Mouse (Mus musculus) liver, embryonic 16.5 days (tissue): ENCODE results near the gene Slc5a2. TPM values are rescaled to one million over a fixed set of nuclear protein-coding genes. Genes with fewer than 3 reads are reported as not detected.

Experiments
- ATAC-seq: fragments of 200-750 bp; cut with Nextera tagmentation; 2 replicates; pipeline ENCODE4 v1.8.0; 2017; ENCODE audit warnings: low read depth, mild to moderate bottlenecking, moderate number of reproducible peaks, moderate library complexity
- H3K27ac ChIP-seq: fragments of 300-500 bp; sonication (generic); 2 replicates; pipeline ENCODE4 v1.5.1; 2014; ENCODE audit warnings: mild to moderate bottlenecking, low read length
- H3K27me3 ChIP-seq: fragments of 300-500 bp; sonication (generic); 2 replicates; pipeline ENCODE4 v1.6.1; 2014; ENCODE audit warnings: low read depth, low read length, mixed read lengths; ENCODE audit not compliant: control insufficient read depth, insufficient read depth
- H3K36me3 ChIP-seq: fragments of 300-500 bp; sonication (generic); 2 replicates; pipeline ENCODE4 v1.6.1; 2014; ENCODE audit warnings: mild to moderate bottlenecking; ENCODE audit not compliant: control insufficient read depth, insufficient read depth
- H3K4me1 ChIP-seq: fragments of 300-500 bp; sonication (generic); 2 replicates; pipeline ENCODE4 v1.6.1; 2014; ENCODE audit warnings: low read depth, low read length, mixed read lengths; ENCODE audit not compliant: control insufficient read depth
- H3K4me2 ChIP-seq: fragments of 300-500 bp; sonication (generic); 2 replicates; pipeline ENCODE4 v1.6.1; 2014; ENCODE audit warnings: low read depth, low read length, mixed read lengths
- H3K4me3 ChIP-seq: fragments of 300-500 bp; sonication (generic); 2 replicates; pipeline ENCODE4 v1.5.1; 2014; ENCODE audit warnings: low read depth, mild to moderate bottlenecking, low read length
- H3K9ac ChIP-seq: fragments of 300-500 bp; sonication (generic); 2 replicates; pipeline ENCODE4 v1.6.1; 2014; ENCODE audit warnings: low read depth, low read length
- H3K9me3 ChIP-seq: fragments of 300-500 bp; sonication (generic); replicated peaks from 2 replicates; pipeline ENCODE4 v1.6.1; 2016; ENCODE audit warnings: low read length; ENCODE audit not compliant: control insufficient read depth
- WGBS: fragments of 180-500 bp; shearing (Covaris S2); extraction: QIAGEN DNeasy Blood & Tissue Kit; methylation state at CpG from one replicate; pipeline ENCODE4 v1.1.7; 2014; ENCODE audit not compliant: insufficient replicate concordance; 5-methylcytosine and 5-hydroxymethylcytosine counted together
- polyA plus RNA-seq: library from polyadenylated mRNA; unstranded; fragments of >200 nt; fragmentation: Nextera tagmentation; extraction: Ambion mirVana; gene quantifications from 2 replicates; pipeline ENCODE4 v1.2.1, GENCODE M21; 2015

Slc5a2 gene
- polyA plus RNA-seq, 1 experiment from 2014 or later, result 1.7 TPM

GRCm38 (mm10) chr7:128267391-128267790 is 1.9 kb downstream of the Slc5a2 start:
- no peak overlapping the region for H3K9ac ChIP-seq
- H3K27ac ChIP-seq, result no peak overlapping the region
- no peaks in the 10 kb centered on the region for H3K9me3 ChIP-seq
- H3K4me2 ChIP-seq, result no peak overlapping the region
- no peak overlapping the region for H3K4me3 ChIP-seq
- peaks cover 14% of the 10 kb centered on the region for H3K36me3 ChIP-seq
- no peak for ATAC-seq
- WGBS, result 56% methylated on average over 13 of the region's 13 CpGs
- peaks cover 8% of the 10 kb centered on the region; the same call in 1 of the 2 replicates for H3K27me3 ChIP-seq
- H3K4me1 ChIP-seq, result peaks cover 20% of the 10 kb centered on the region

- Histone ChIP-seq H3K9ac (no peak overlapping the region), H3K27ac (no peak overlapping the region), H3K27me3 (peaks cover 8% of the 10 kb centered on the region; the same call in 1 of the 2 replicates), H3K4me1 (peaks cover 20% of the 10 kb centered on the region), H3K4me2 (no peak overlapping the region), H3K9me3 (no peaks in the 10 kb centered on the region), H3K36me3 (peaks cover 15% of the 10 kb centered on the region), H3K4me3 (no peak overlapping the region)
- ATAC-seq, result no peak
- WGBS, result 80% methylated on average over 7 of the region's 7 CpGs
Measured at GRCm38 (mm10) chr7:128267813-128268212, 2.4 kb downstream of the Slc5a2 start.

GRCm38 (mm10) chr7:128270431-128270850 is 5.0 kb downstream of the Slc5a2 start:
- 22% methylated on average over 13 of the region's 13 CpGs for WGBS
- Histone ChIP-seq H3K4me2 (peak overlapping the region; percentile 47), H3K9ac (peak overlapping the region; percentile 40), H3K9me3 (no peaks in the 10 kb centered on the region), H3K36me3 (peaks cover 38% of the 10 kb centered on the region), H3K27ac (peak overlapping the region; percentile 71), H3K4me3 (peak overlapping the region; percentile 5; the same call in 1 of the 2 replicates), H3K4me1 (peaks cover 20% of the 10 kb centered on the region), H3K27me3 (peaks cover 7% of the 10 kb centered on the region; the same call in 1 of the 2 replicates)
- peak; percentile 99 for ATAC-seq

- Histone ChIP-seq H3K27ac (no peak overlapping the region), H3K36me3 (peaks cover 48% of the 10 kb centered on the region), H3K27me3 (no peaks in the 10 kb centered on the region), H3K9ac (no peak overlapping the region), H3K4me2 (no peak overlapping the region), H3K4me3 (no peak overlapping the region), H3K9me3 (no peaks in the 10 kb centered on the region), H3K4me1 (peaks cover 20% of the 10 kb centered on the region)
- WGBS, result 97% methylated on average over 9 of the region's 9 CpGs
- no peak for ATAC-seq
Measured at GRCm38 (mm10) chr7:128271496-128271895, 6.0 kb downstream of the Slc5a2 start.

- 88% methylated on average over 6 of the region's 6 CpGs for WGBS
- ATAC-seq, result no peak
- Histone ChIP-seq H3K27me3 (no peaks in the 10 kb centered on the region), H3K36me3 (peaks cover 82% of the 10 kb centered on the region), H3K4me3 (no peak overlapping the region), H3K4me2 (no peak overlapping the region), H3K27ac (no peak overlapping the region), H3K9me3 (no peaks in the 10 kb centered on the region), H3K9ac (no peak overlapping the region), H3K4me1 (peaks cover 16% of the 10 kb centered on the region)
Measured at GRCm38 (mm10) chr7:128276051-128276450, 10.6 kb downstream of the Slc5a2 start.

- no peaks in the 10 kb centered on the region for H3K27me3 ChIP-seq
- H3K36me3 ChIP-seq, result peaks cover 58% of the 10 kb centered on the region
- no peak overlapping the region for H3K9ac ChIP-seq
- no peak for ATAC-seq
- H3K4me3 ChIP-seq, result no peak overlapping the region
- WGBS, result 95% methylated on average over 4 of the region's 4 CpGs
- peak overlapping the region; percentile 12 for H3K27ac ChIP-seq
- H3K4me2 ChIP-seq, result no peak overlapping the region
- no peaks in the 10 kb centered on the region for H3K9me3 ChIP-seq
- peaks cover 15% of the 10 kb centered on the region for H3K4me1 ChIP-seq
Measured at GRCm38 (mm10) chr7:128279750-128280149, 14.3 kb downstream of the Slc5a2 start.

- peaks cover 43% of the 10 kb centered on the region for H3K36me3 ChIP-seq
- H3K4me2 ChIP-seq, result no peak overlapping the region
- H3K27ac ChIP-seq, result no peak overlapping the region; the same call in 1 of the 2 replicates
- no peaks in the 10 kb centered on the region for H3K27me3 ChIP-seq
- WGBS, result 77% methylated on average over 11 of the region's 11 CpGs
- no peak overlapping the region for H3K4me3 ChIP-seq
- no peak overlapping the region for H3K9ac ChIP-seq
- peaks cover 15% of the 10 kb centered on the region for H3K4me1 ChIP-seq
- H3K9me3 ChIP-seq, result no peaks in the 10 kb centered on the region
- no peak for ATAC-seq
Measured at GRCm38 (mm10) chr7:128281765-128282164, 16.3 kb downstream of the Slc5a2 start.

- no peak for ATAC-seq
Measured at GRCm38 (mm10) chr7:128282532-128283244, 17.2 kb downstream of the Slc5a2 start.

GRCm38 (mm10) chr7:128284047-128284446 is 18.6 kb downstream of the Slc5a2 start:
- H3K9ac ChIP-seq, result no peak overlapping the region
- WGBS, result 74% methylated on average over 5 of the region's 5 CpGs
- no peak overlapping the region for H3K4me2 ChIP-seq
- H3K27ac ChIP-seq, result no peak overlapping the region
- ATAC-seq, result no peak
- H3K36me3 ChIP-seq, result peaks cover 30% of the 10 kb centered on the region
- no peak overlapping the region for H3K4me3 ChIP-seq
- peaks cover 35% of the 10 kb centered on the region for H3K4me1 ChIP-seq
- no peaks in the 10 kb centered on the region for H3K9me3 ChIP-seq
- no peaks in the 10 kb centered on the region for H3K27me3 ChIP-seq

More at GRCm38 (mm10) chr7:128282532-128283244, 17.2 kb downstream of the Slc5a2 start:
- Histone ChIP-seq H3K27ac (peak overlapping the region; percentile 27; the same call in 1 of the 2 replicates), H3K9me3 (no peaks in the 10 kb centered on the region), H3K4me1 (peaks cover 24% of the 10 kb centered on the region), H3K4me2 (no peak overlapping the region), H3K9ac (no peak overlapping the region), H3K27me3 (no peaks in the 10 kb centered on the region), H3K4me3 (no peak overlapping the region), H3K36me3 (peaks cover 39% of the 10 kb centered on the region)
- WGBS, result 74% methylated on average over 7 of the region's 7 CpGs
